Mouse (Mus musculus) left cerebral cortex, postnatal 36 days (tissue): ENCODE results near the gene P2rx4. TPM values are rescaled to one million over a fixed set of nuclear protein-coding genes. Genes with fewer than 3 reads are reported as not detected.
"Not testable (repeated sequence)": the region's sequence is repeated elsewhere in the genome, so short reads cannot be mapped to it uniquely, and the experiment has no call there.

Experiments used
- DNase-seq, 2 experiments: peaks; one replicate each; pipeline ENCODE4 v3.0.0; 2021 to 2022; ENCODE audit warnings: low spot score in 2 of 2, mixed read lengths in 1 of 2
- intact Hi-C: fragments of 180-260 bp; cut with DNase I; formaldehyde crosslinking; loops from one replicate; pipeline ENCODE4 v1.15.1; 2025
- total RNA-seq, 2 experiments: library from RNA; stranded (reverse); gene quantifications; 2 replicates each; pipeline ENCODE4 v1.2.3; 2021

Gene P2rx4
- total RNA-seq, result 10 to 100 TPM; 19.2 to 19.3 TPM

- intact Hi-C loops, result loop anchor here (5.0 kb wide), 1 partner anchor 55 kb away; no protein-coding TSS in a partner anchor
- peak; percentile 86 to 87 for DNase-seq
These were observed at the start of gene P2rx4 for GRCm38 (mm10) chr5:122707276-122708181. Gene P2rx4 (plus strand): TSS chr5:122707544.

GRCm38 (mm10) chr5:122662501-122662900, 44.8 kb upstream of the P2rx4 start:
- no peak for DNase-seq
- intact Hi-C loops, result no loop called here

- intact Hi-C loops, result no loop called here
- no peak for DNase-seq
These were observed 42.3 kb upstream of the P2rx4 start for GRCm38 (mm10) chr5:122665036-122665435.

- DNase-seq, result no peak
- intact Hi-C loops, result no loop called here
These were observed 38.1 kb upstream of the P2rx4 start for GRCm38 (mm10) chr5:122668981-122669897.

GRCm38 (mm10) chr5:122671641-122672040, 35.7 kb upstream of the P2rx4 start:
- intact Hi-C loops, DNase-seq: not testable (repeated sequence)

GRCm38 (mm10) chr5:122672298-122672697, 35.0 kb upstream of the P2rx4 start:
- intact Hi-C loops, result no loop called here
- no peak for DNase-seq

GRCm38 (mm10) chr5:122676002-122676401, 31.3 kb upstream of the P2rx4 start:
- DNase-seq, result no peak
- intact Hi-C loops, result no loop called here

GRCm38 (mm10) chr5:122677983-122678382, 29.4 kb upstream of the P2rx4 start:
- intact Hi-C loops, result no loop called here
- no peak for DNase-seq

GRCm38 (mm10) chr5:122679881-122680280, 27.5 kb upstream of the P2rx4 start:
- intact Hi-C loops, result no loop called here
- no peak for DNase-seq

GRCm38 (mm10) chr5:122681276-122681675, 26.1 kb upstream of the P2rx4 start:
- DNase-seq, result no peak
- intact Hi-C loops, result no loop called here

GRCm38 (mm10) chr5:122683926-122684325, 23.4 kb upstream of the P2rx4 start:
- DNase-seq, result no peak
- intact Hi-C loops, result no loop called here

- no peak for DNase-seq
- intact Hi-C loops, result no loop called here
These were observed 20.0 kb upstream of the P2rx4 start for GRCm38 (mm10) chr5:122687391-122687790.

- DNase-seq, result no peak
- intact Hi-C loops, result no loop called here
These were observed 18.2 kb upstream of the P2rx4 start for GRCm38 (mm10) chr5:122689153-122689552.

- DNase-seq, result no peak
- intact Hi-C loops, result no loop called here
These were observed 16.9 kb upstream of the P2rx4 start for GRCm38 (mm10) chr5:122690486-122690885.

GRCm38 (mm10) chr5:122693431-122694207, 13.7 kb upstream of the P2rx4 start:
- no peak for DNase-seq
- intact Hi-C loops, result no loop called here

GRCm38 (mm10) chr5:122695516-122695915, 11.8 kb upstream of the P2rx4 start:
- intact Hi-C loops, result no loop called here
- no peak for DNase-seq

- DNase-seq, result no peak
- intact Hi-C loops, result no loop called here
These were observed 9.2 kb upstream of the P2rx4 start for GRCm38 (mm10) chr5:122698041-122698700.

GRCm38 (mm10) chr5:122698701-122699060, 8.7 kb upstream of the P2rx4 start:
- intact Hi-C loops, result no loop called here
- no peak for DNase-seq
